Mouse (Mus musculus) E14TG2a.4 (cell line): Measurements from ENCODE around the gene Fbxl7.

Source experiments
- CTCF ChIP-seq: conservative IDR thresholded peaks from 2 replicates; pipeline ENCODE4 v1.5.1; 2014; ENCODE audit warnings: low read length
- POU5F1 ChIP-seq: IDR thresholded peaks from 2 replicates; pipeline ENCODE4 v1.6.1; 2014; ENCODE audit warnings: low read length, borderline replicate concordance

DNA sequence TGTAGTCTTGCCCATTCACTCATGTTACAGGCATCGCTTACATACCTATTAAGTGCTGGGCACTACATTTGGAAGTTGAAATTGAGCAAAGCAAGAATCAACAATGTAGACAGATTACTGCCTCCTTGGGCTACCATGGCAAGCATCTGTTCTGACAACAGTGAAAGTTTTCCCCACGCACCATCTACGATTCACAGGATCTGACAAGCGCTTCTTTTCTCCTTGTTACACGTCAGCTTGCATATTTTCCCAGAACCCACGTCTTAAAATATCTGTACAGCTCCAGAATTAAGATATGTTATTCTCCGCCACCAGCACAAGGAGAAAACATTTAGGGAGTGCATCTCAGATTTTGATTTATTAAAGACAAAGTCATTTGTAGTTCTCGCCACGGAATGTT, 213.1 kb downstream of the Fbxl7 start:
- TF ChIP-seq CTCF, result no peak
- TF ChIP-seq POU5F1, result no peak
